Mouse (Mus musculus) bone marrow, adult 2 months (tissue): ENCODE measurements around the gene Msto1. TPM values are rescaled to one million over a fixed set of nuclear protein-coding genes. Genes with fewer than 3 reads are reported as not detected.
"Not testable (repeated sequence)": the region's sequence is repeated elsewhere in the genome, so short reads cannot be mapped to it uniquely, and the experiment has no call there.

Experiments used
- H3K27ac ChIP-seq: fragments of 200-500 bp; 2 replicates; pipeline ENCODE4 v1.5.1; 2012; ENCODE audit warnings: low read depth, mild to moderate bottlenecking, control low read depth, inconsistent platforms, low read length; ENCODE audit not compliant: control insufficient read depth, poor library complexity, insufficient read depth
- H3K4me1 ChIP-seq: fragments of 200-500 bp; 2 replicates; pipeline ENCODE4 v1.6.1; 2011; ENCODE audit warnings: low read length; ENCODE audit not compliant: control insufficient read depth, insufficient read depth
- H3K4me3 ChIP-seq: fragments of 200-500 bp; replicated peaks from 2 replicates; pipeline ENCODE3; 2011; ENCODE audit warnings: mild to moderate bottlenecking, low read depth, low read length, control low read depth; ENCODE audit not compliant: control insufficient read depth
- CTCF ChIP-seq: fragments of 200-500 bp; IDR thresholded peaks from 2 replicates; pipeline ENCODE4 v1.5.1; 2011; ENCODE audit warnings: low read length, control low read depth; ENCODE audit not compliant: control insufficient read depth, insufficient read depth
- POLR2A ChIP-seq: fragments of 200-500 bp; IDR thresholded peaks from 2 replicates; pipeline ENCODE4 v1.6.1; 2011; ENCODE audit warnings: low read depth, mild to moderate bottlenecking, control low read depth, low read length, borderline replicate concordance; ENCODE audit not compliant: control insufficient read depth
- WGBS: fragments of 180-500 bp; shearing (Covaris S2); methylation state at CpG from one replicate; pipeline ENCODE4 v1.1.7; 2018; 5-methylcytosine and 5-hydroxymethylcytosine counted together
- polyA plus RNA-seq: library from polyadenylated mRNA; stranded (reverse); fragments of >200 nt; gene quantifications from 2 replicates; pipeline ENCODE4 v1.2.4, GENCODE M21; 2011; ENCODE audit warnings: low replicate concordance; ENCODE audit not compliant: missing spikeins, insufficient read depth, insufficient read length

The Msto1 gene
- polyA plus RNA-seq, result 5.5 and 13.7 TPM in 2 replicates

DNA sequence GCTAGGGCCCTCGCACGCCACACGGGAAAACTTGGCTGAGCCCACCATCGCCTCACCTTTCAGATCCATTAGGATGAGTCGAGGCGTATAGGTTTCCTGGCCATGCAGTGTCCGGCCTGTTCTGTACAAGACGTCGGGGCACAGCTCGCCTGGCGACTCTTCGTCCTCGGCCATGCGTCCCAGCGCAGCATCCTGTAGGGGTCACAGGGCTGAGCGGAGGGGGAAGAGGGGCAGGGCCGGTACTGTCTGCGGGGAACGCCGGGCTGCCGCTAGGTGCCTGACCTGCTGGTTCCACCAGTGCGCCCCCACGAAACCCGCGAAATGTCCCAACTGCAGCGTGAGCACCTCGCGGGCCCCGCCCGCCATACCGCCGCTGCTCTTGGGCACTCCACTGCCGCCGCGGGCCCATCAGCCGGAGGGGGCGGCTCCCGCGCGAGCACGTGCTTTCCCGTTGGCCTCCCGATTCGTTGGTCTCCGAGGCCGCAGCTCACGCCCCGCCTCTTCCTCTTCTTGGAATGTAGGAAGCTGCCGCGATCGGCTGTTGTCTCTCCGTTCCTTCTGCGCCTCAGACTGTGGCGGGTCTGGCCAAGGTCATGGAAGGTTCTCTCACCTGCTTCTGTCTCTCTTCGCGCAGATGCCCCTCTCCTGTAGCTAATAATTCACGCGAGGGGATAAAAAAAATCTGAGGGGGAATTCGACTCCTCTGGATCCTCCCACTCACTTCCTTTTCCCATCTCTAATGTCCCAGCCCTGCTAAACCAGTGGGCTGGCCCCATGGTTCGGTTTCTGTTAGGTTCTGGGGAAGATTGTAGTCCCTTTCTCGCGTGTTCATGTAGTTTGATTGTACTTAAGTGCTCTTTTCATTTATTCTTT is at the start of gene Msto1:
Msto1 (minus strand) TSS at position 489 of the 873 bp plus-strand sequence.
- Histone ChIP-seq H3K27ac (peak within 1 kb of the TSS; percentile 70), H3K4me1 (peaks cover 2% of the 10 kb centered on the region; the same call in 1 of the 2 replicates), H3K4me3 (peak within 1 kb of the TSS; percentile 84)
- peak; percentile 93 for TF ChIP-seq POLR2A
- TF ChIP-seq CTCF, result no peak
- WGBS, result under 1% methylated on average over 62 of the region's 62 CpGs

DNA sequence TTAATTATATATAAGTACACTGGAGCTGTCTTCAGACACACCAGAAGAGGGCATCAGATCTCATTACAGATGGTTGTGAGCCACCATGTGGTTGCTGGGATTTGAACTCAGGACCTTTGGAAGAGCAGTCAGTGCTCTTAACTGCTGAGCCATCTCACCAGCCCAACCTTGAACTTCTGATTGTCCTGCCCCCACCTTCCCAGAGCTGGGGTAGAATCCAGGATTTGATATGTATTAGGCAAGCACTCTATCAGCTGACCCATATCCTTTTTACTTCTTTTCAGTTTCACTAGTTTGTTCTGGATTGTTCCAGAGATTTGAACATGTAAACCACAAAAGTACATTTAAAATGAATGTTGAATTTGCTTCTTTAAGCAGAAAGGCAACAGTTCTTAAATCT is 49.4 kb upstream of the Msto1 start:
- H3K4me1 ChIP-seq, H3K27ac ChIP-seq, H3K4me3 ChIP-seq: not testable (repeated sequence)

- TF ChIP-seq POLR2A (no peak), CTCF (no peak)
- Histone ChIP-seq H3K4me1 (no peaks in the 10 kb centered on the region; the same call in 1 of the 2 replicates), H3K27ac (no peak overlapping the region), H3K4me3 (no peak overlapping the region)
These were observed 39.9 kb upstream of the Msto1 start for GRCm38 (mm10) chr3:88953736-88954135.

DNA sequence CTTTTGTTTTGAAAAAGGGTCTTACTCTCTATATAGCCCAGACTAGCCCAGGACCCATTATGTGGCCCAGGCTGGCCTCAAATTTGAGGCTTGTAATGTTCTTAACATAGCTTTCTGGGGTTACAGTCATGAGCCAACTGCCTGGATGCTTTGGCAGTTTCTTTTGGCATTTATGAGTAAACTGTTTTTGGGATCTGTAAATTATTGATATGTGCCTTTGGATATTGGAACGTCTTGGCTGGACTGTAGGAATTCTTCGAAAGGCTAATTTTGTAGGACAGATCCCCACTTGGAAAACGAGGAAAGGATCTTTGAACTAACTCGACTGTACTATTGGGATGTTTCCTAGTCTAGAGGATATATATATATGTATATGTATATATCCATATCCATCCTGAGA is 39.4 kb upstream of the Msto1 start:
- 81% methylated on average over 4 of the region's 4 CpGs for WGBS
- Histone ChIP-seq H3K27ac (no peak overlapping the region), H3K4me1 (no peaks in the 10 kb centered on the region; the same call in 1 of the 2 replicates), H3K4me3 (no peak overlapping the region)
- no peak for TF ChIP-seq CTCF
- TF ChIP-seq POLR2A, result no peak

DNA sequence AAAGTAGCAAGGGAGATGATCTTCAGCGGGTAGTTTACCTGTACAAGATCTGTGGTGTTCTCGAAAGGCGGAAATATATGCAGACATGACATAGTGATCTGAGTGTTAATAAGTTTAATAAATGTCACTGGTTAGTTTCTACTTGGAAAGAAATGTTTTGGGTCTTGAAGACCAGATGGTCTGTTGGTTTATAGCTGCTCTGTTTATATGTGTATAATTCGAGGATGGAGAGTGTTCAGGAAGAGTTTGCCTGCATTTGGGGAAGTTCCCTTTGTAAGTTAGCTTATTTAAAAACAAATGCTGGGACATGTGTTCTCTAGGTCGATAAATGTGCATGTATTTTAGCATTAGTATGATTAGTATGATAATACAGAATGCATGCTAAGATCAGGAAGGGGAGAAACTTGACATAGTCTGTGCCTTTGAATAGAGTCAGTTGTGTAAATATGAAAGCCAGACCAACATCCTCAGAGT is 37.6 kb upstream of the Msto1 start:
- H3K27ac ChIP-seq, result peak overlapping the region; percentile 96
- TF ChIP-seq CTCF, result no peak
- no peak for TF ChIP-seq POLR2A
- no peaks in the 10 kb centered on the region; the same call in 1 of the 2 replicates for H3K4me1 ChIP-seq
- WGBS, result under 1% methylated on average over 5 of the region's 5 CpGs
- H3K4me3 ChIP-seq, result peak overlapping the region; percentile 76

DNA sequence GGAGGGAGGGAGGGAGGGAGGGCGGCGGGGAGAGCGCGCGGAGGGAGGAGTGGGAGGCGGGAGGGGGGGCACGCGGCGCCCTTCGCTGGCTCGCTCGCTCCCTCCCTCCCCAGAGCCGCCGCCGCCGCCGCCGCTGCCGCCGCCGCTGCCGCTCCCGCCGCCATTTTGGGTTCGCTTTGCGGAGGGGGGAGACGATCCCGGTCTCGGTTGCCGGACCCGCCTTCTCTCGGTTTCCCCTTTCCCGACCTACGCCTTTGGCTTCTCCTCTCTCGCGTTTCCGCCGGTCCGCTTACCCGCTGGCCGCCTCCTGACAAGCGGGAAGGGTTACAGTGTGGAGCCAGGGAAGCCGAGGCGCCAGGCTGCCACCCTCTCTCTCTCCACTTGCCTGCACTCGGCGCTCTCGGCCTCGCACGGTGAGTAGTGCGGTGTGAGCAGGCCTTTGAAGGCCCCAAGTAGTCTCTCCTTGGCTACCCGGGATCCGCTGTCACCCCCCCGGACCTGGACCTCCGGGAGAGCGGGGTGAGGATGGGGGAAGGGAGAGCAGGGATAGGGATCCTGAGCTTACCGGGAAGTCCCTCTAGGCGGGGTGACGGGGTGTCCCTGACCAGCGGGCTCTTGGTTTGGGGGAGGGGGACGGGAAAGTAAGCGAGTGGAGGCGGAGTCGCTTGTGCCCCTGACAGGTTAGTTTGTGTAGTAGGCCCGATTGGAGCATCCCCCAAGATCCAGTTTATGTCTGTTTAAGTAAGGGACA is 37.0 kb upstream of the Msto1 start, which contains the start of the genes Ash1l and Dap3:
Ash1l (plus strand) TSS at position 47 of the 751 bp plus-strand sequence.
Dap3 (minus strand) TSS at position 606 of the 751 bp plus-strand sequence.
- Histone ChIP-seq H3K27ac (peak within 1 kb of the TSS; percentile 96), H3K4me1 (no peaks in the 10 kb centered on the region; the same call in 1 of the 2 replicates), H3K4me3 (peak within 1 kb of the TSS; percentile 83)
- WGBS, result under 1% methylated on average over 56 of the region's 64 CpGs
- TF ChIP-seq POLR2A (peak; percentile 71; the same call in 1 of the 2 replicates), CTCF (0 out of 2 replicates have a peak, but pooled peaks have one; percentile 30)

DNA sequence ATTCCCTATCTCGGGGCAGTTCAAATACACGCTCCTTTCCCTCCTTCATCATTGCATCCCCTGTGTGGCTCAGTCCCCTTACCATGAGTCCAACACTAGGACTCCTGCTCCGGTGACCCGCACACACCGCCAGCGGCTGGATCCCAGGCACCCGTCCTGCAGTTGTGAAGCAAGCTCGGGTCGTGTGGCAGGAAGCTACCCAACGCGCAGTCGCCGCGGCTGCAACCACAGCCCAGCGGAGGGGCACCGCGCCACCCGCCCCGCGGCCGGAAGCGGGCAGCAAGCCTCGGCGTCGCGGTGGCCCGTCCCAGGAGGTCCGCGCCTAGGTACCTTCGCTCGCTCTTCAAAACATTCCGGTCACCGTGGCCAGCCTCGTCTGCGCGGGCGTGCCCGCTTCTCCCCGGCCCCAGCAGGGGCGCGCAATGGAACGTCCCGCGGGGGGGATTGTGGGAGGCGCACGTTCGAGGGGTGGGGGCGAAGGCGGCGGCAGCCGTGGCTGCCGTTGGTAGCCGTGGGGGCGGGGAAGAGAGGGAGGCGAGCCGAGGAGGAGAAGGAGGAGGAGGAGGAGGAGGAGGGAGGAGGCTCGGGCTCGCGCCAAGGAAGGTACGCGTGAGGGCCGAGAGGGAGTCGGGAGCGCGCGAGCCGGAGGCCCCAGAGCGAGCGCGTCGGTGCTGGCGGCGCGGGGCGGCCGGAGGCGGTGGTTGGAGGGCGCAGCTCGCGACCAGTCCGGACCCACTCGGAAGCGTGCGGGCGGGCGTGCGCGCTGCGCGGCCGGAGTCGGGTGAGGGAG is 36.2 kb upstream of the Msto1 start:
- H3K4me1 ChIP-seq, result no peaks in the 10 kb centered on the region; the same call in 1 of the 2 replicates
- H3K4me3 ChIP-seq, result peak overlapping the region; percentile 83
- TF ChIP-seq CTCF (no peak), POLR2A (peak; percentile 77; the same call in 1 of the 2 replicates)
- H3K27ac ChIP-seq, result peak overlapping the region; percentile 96
- under 1% methylated on average over 79 of the region's 92 CpGs for WGBS

DNA sequence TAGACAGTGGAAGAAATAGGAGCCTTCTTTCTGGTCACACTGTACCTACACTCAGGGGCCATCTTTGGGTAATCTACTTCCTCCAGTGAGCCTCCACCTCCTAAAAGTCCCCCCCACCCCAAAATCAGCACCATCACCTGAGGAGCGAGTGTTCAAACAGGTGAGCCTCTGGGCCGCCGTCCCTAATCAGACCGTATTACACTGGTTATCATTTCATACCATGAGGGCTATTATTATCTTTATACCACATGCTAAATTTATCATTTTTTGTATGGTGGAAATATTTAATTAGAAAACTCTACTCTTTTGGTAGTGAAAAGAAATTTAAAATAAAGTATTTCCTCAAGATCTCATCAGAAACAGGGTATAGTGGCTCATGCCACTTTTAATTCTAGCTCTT is 30.3 kb upstream of the Msto1 start:
- H3K27ac ChIP-seq, result no peak overlapping the region
- WGBS, result 65% methylated on average over 4 of the region's 4 CpGs
- no peak overlapping the region for H3K4me3 ChIP-seq
- H3K4me1 ChIP-seq, result no peaks in the 10 kb centered on the region
- TF ChIP-seq POLR2A (no peak), CTCF (no peak)
